Mouse (Mus musculus) heart, embryonic 15.5 days (tissue): ENCODE measurements at regions not wholly inside any gene's neighbourhood (a gene's known extent, or its start where the extent isn't known, plus 50 kb on each side); places are given as distances from the start of the nearest gene placed in this dataset.

Experiments used
- ATAC-seq: fragments of 200-750 bp; cut with Nextera tagmentation; replicated peaks from 2 replicates; pipeline ENCODE4 v1.8.0; 2017; ENCODE audit warnings: low read depth, moderate TSS enrichment; ENCODE audit not compliant: insufficient number of reproducible peaks, insufficient read depth, low FRiP score
- H3K27ac ChIP-seq: fragments of 300-500 bp; sonication (generic); 2 replicates; pipeline ENCODE4 v1.5.1; 2015; ENCODE audit warnings: mild to moderate bottlenecking, inconsistent platforms
- H3K27me3 ChIP-seq: fragments of 300-500 bp; sonication (generic); 2 replicates; pipeline ENCODE4 v1.6.1; 2015; ENCODE audit warnings: inconsistent platforms
- H3K36me3 ChIP-seq: fragments of 300-500 bp; sonication (generic); 2 replicates; pipeline ENCODE4 v1.6.1; 2015; ENCODE audit warnings: mild to moderate bottlenecking, inconsistent platforms
- H3K4me1 ChIP-seq: fragments of 300-500 bp; sonication (generic); replicated peaks from 2 replicates; pipeline ENCODE4 v1.6.1; 2015; ENCODE audit warnings: inconsistent platforms
- H3K4me2 ChIP-seq: fragments of 300-500 bp; sonication (generic); 2 replicates; pipeline ENCODE4 v1.6.1; 2015; ENCODE audit warnings: inconsistent platforms, mild to moderate bottlenecking, moderate library complexity
- H3K4me3 ChIP-seq: fragments of 300-500 bp; sonication (generic); 2 replicates; pipeline ENCODE4 v1.5.1; 2015; ENCODE audit warnings: mild to moderate bottlenecking, inconsistent platforms
- H3K9ac ChIP-seq: fragments of 300-500 bp; sonication (generic); 2 replicates; pipeline ENCODE4 v1.6.1; 2015; ENCODE audit warnings: mild to moderate bottlenecking, inconsistent platforms
- H3K9me3 ChIP-seq: fragments of 300-500 bp; sonication (generic); replicated peaks from 2 replicates; pipeline ENCODE4 v1.6.1; 2016; ENCODE audit warnings: inconsistent platforms
- WGBS: fragments of 180-500 bp; shearing (Covaris S2); methylation state at CpG from one replicate; pipeline ENCODE4 v1.1.7; 2015; ENCODE audit warnings: mixed read lengths; 5-methylcytosine and 5-hydroxymethylcytosine counted together

GRCm38 (mm10) chr1:88594484-88595254, 84.8 kb upstream of the Glrp1 start:
- H3K27ac ChIP-seq, result no peak overlapping the region
- peaks cover 7% of the 10 kb centered on the region for H3K4me1 ChIP-seq
- no peak overlapping the region for H3K9ac ChIP-seq
- H3K27me3 ChIP-seq, result no peaks in the 10 kb centered on the region
- no peaks in the 10 kb centered on the region for H3K9me3 ChIP-seq
- no peaks in the 10 kb centered on the region for H3K36me3 ChIP-seq
- H3K4me2 ChIP-seq, result no peak overlapping the region
- 45% methylated on average over 9 of the region's 9 CpGs for WGBS
- ATAC-seq, result no peak
- no peak overlapping the region for H3K4me3 ChIP-seq

GRCm38 (mm10) chr1:88592036-88592435, 82.2 kb upstream of the Glrp1 start:
- 80% methylated on average over 6 of the region's 6 CpGs for WGBS
- no peak overlapping the region for H3K4me2 ChIP-seq
- H3K4me1 ChIP-seq, result peaks cover 10% of the 10 kb centered on the region
- no peak overlapping the region for H3K27ac ChIP-seq
- no peak for ATAC-seq
- no peak overlapping the region for H3K9ac ChIP-seq
- H3K4me3 ChIP-seq, result no peak overlapping the region
- no peaks in the 10 kb centered on the region for H3K27me3 ChIP-seq
- H3K36me3 ChIP-seq, result no peaks in the 10 kb centered on the region
- H3K9me3 ChIP-seq, result no peaks in the 10 kb centered on the region

GRCm38 (mm10) chr1:88590802-88591380, 81.0 kb upstream of the Glrp1 start:
- H3K4me2 ChIP-seq, result no peak overlapping the region
- H3K27me3 ChIP-seq, result no peaks in the 10 kb centered on the region
- no peaks in the 10 kb centered on the region for H3K36me3 ChIP-seq
- WGBS, result 32% methylated on average over 9 of the region's 9 CpGs
- no peak overlapping the region for H3K9ac ChIP-seq
- peaks cover 15% of the 10 kb centered on the region for H3K4me1 ChIP-seq
- H3K9me3 ChIP-seq, result no peaks in the 10 kb centered on the region
- no peak overlapping the region for H3K27ac ChIP-seq
- no peak for ATAC-seq
- H3K4me3 ChIP-seq, result no peak overlapping the region

GRCm38 (mm10) chr1:88588747-88589146, 78.9 kb upstream of the Glrp1 start:
- no peak overlapping the region for H3K9ac ChIP-seq
- no peak overlapping the region for H3K4me3 ChIP-seq
- H3K4me1 ChIP-seq, result peaks cover 13% of the 10 kb centered on the region
- no peaks in the 10 kb centered on the region for H3K36me3 ChIP-seq
- 55% methylated on average over 1 of the region's 1 CpGs for WGBS
- no peak for ATAC-seq
- H3K9me3 ChIP-seq, result no peaks in the 10 kb centered on the region
- H3K27me3 ChIP-seq, result no peaks in the 10 kb centered on the region
- H3K27ac ChIP-seq, result no peak overlapping the region
- no peak overlapping the region for H3K4me2 ChIP-seq

GRCm38 (mm10) chr1:88586823-88587820, 77.3 kb upstream of the Glrp1 start:
- Histone ChIP-seq H3K9me3 (no peaks in the 10 kb centered on the region), H3K9ac (no peak overlapping the region), H3K4me3 (no peak overlapping the region), H3K27ac (no peak overlapping the region), H3K4me2 (no peak overlapping the region), H3K4me1 (peaks cover 13% of the 10 kb centered on the region), H3K36me3 (no peaks in the 10 kb centered on the region), H3K27me3 (no peaks in the 10 kb centered on the region)
- ATAC-seq, result peak; percentile 22; the same call in 1 of the 2 replicates
- 49% methylated on average over 13 of the region's 13 CpGs for WGBS

GRCm38 (mm10) chr1:88586128-88586527, 76.3 kb upstream of the Glrp1 start:
- H3K27ac ChIP-seq, result no peak overlapping the region
- H3K4me3 ChIP-seq, result no peak overlapping the region
- no peak overlapping the region for H3K4me2 ChIP-seq
- no peaks in the 10 kb centered on the region; the same call in 1 of the 2 replicates for H3K27me3 ChIP-seq
- H3K4me1 ChIP-seq, result peaks cover 12% of the 10 kb centered on the region
- no peak overlapping the region for H3K9ac ChIP-seq
- WGBS, result 52% methylated on average over 2 of the region's 2 CpGs
- no peaks in the 10 kb centered on the region for H3K36me3 ChIP-seq
- no peak for ATAC-seq
- no peaks in the 10 kb centered on the region for H3K9me3 ChIP-seq

GRCm38 (mm10) chr1:88584515-88585033, 74.7 kb upstream of the Glrp1 start:
- H3K27me3 ChIP-seq, result no peaks in the 10 kb centered on the region; the same call in 1 of the 2 replicates
- no peak overlapping the region for H3K27ac ChIP-seq
- no peaks in the 10 kb centered on the region for H3K9me3 ChIP-seq
- H3K4me2 ChIP-seq, result no peak overlapping the region
- peaks cover 8% of the 10 kb centered on the region for H3K4me1 ChIP-seq
- 57% methylated on average over 5 of the region's 5 CpGs for WGBS
- no peaks in the 10 kb centered on the region for H3K36me3 ChIP-seq
- no peak overlapping the region for H3K4me3 ChIP-seq
- ATAC-seq, result no peak
- H3K9ac ChIP-seq, result no peak overlapping the region

- Histone ChIP-seq H3K4me2 (no peak overlapping the region), H3K4me3 (no peak overlapping the region), H3K9me3 (no peaks in the 10 kb centered on the region), H3K36me3 (no peaks in the 10 kb centered on the region), H3K4me1 (peaks cover 10% of the 10 kb centered on the region), H3K27me3 (no peaks in the 10 kb centered on the region; the same call in 1 of the 2 replicates), H3K27ac (no peak overlapping the region), H3K9ac (no peak overlapping the region)
- no peak for ATAC-seq
Measured at GRCm38 (mm10) chr1:88578231-88578620, 68.4 kb upstream of the Glrp1 start.

GRCm38 (mm10) chr1:88577498-88578230, 67.8 kb upstream of the Glrp1 start:
- H3K4me2 ChIP-seq, result no peak overlapping the region
- no peaks in the 10 kb centered on the region for H3K9me3 ChIP-seq
- ATAC-seq, result no peak
- H3K27me3 ChIP-seq, result no peaks in the 10 kb centered on the region; the same call in 1 of the 2 replicates
- H3K4me3 ChIP-seq, result no peak overlapping the region
- H3K36me3 ChIP-seq, result no peaks in the 10 kb centered on the region
- H3K27ac ChIP-seq, result no peak overlapping the region
- peaks cover 10% of the 10 kb centered on the region for H3K4me1 ChIP-seq
- WGBS, result 40% methylated on average over 12 of the region's 12 CpGs
- H3K9ac ChIP-seq, result no peak overlapping the region

- no peak for ATAC-seq
- no peaks in the 10 kb centered on the region for H3K36me3 ChIP-seq
- H3K4me2 ChIP-seq, result peak overlapping the region; percentile 42
- peak overlapping the region; percentile 7; the same call in 1 of the 2 replicates for H3K4me3 ChIP-seq
- H3K27me3 ChIP-seq, result no peaks in the 10 kb centered on the region; the same call in 1 of the 2 replicates
- H3K27ac ChIP-seq, result no peak overlapping the region
- peaks cover 10% of the 10 kb centered on the region for H3K4me1 ChIP-seq
- H3K9ac ChIP-seq, result no peak overlapping the region
- WGBS, result 49% methylated on average over 14 of the region's 14 CpGs
- no peaks in the 10 kb centered on the region for H3K9me3 ChIP-seq
Measured at GRCm38 (mm10) chr1:88575917-88576669, 66.2 kb upstream of the Glrp1 start.
